Mouse (Mus musculus): ENCODE measurements at regions not wholly inside any gene's neighbourhood (a gene's known extent, or its start where the extent isn't known, plus 50 kb on each side); places are given as distances from the start of the nearest gene placed in this dataset.

- Histone ChIP-seq H3K27ac (ENCODE audit: insufficient read depth, low read length) (no peak overlapping the region), H3K4me1 (ENCODE audit: control insufficient read depth, insufficient read depth, low read length) (no peaks in the 10 kb centered on the region), H3K4me3 (ENCODE audit: insufficient read depth, low read length) (no peak overlapping the region)
- TF ChIP-seq CTCF (IDR thresholded peaks at IDR 0.05; ENCODE audit: borderline replicate concordance, insufficient read depth, low read length) (no peak), POLR2A (IDR thresholded peaks at IDR 0.05; ENCODE audit: low read depth, low read length) (no peak)
These were observed 59.9 kb upstream of the Pax6 start for GRCm38 (mm10) chr2:105608756-105609155.

- Histone ChIP-seq H3K27ac (ENCODE audit: insufficient read depth, low read length) (no peak overlapping the region), H3K4me3 (ENCODE audit: insufficient read depth, low read length) (no peak overlapping the region), H3K4me1 (ENCODE audit: control insufficient read depth, insufficient read depth, low read length) (no peaks in the 10 kb centered on the region)
- TF ChIP-seq POLR2A (IDR thresholded peaks at IDR 0.05; ENCODE audit: low read depth, low read length) (no peak), CTCF (IDR thresholded peaks at IDR 0.05; ENCODE audit: borderline replicate concordance, insufficient read depth, low read length) (no peak)
These were observed 57.7 kb upstream of the Pax6 start for GRCm38 (mm10) chr2:105611014-105611413.

GRCm38 (mm10) chr2:105611651-105612050, 57.0 kb upstream of the Pax6 start:
- no peak overlapping the region for H3K27ac ChIP-seq (ENCODE audit: insufficient read depth, low read length)
- H3K4me3 ChIP-seq (ENCODE audit: insufficient read depth, low read length) = no peak overlapping the region
- no peaks in the 10 kb centered on the region for H3K4me1 ChIP-seq (ENCODE audit: control insufficient read depth, insufficient read depth, low read length)
- TF ChIP-seq POLR2A (IDR thresholded peaks at IDR 0.05; ENCODE audit: low read depth, low read length) (no peak), CTCF (IDR thresholded peaks at IDR 0.05; ENCODE audit: borderline replicate concordance, insufficient read depth, low read length) (no peak)

GRCm38 (mm10) chr2:105612051-105612664, 56.5 kb upstream of the Pax6 start:
- TF ChIP-seq POLR2A (IDR thresholded peaks at IDR 0.05; ENCODE audit: low read depth, low read length) = no peak
- TF ChIP-seq CTCF (IDR thresholded peaks at IDR 0.05; ENCODE audit: borderline replicate concordance, insufficient read depth, low read length) = no peak
- H3K27ac ChIP-seq (ENCODE audit: insufficient read depth, low read length) = no peak overlapping the region
- no peak overlapping the region for H3K4me3 ChIP-seq (ENCODE audit: insufficient read depth, low read length)
- no peaks in the 10 kb centered on the region for H3K4me1 ChIP-seq (ENCODE audit: control insufficient read depth, insufficient read depth, low read length)

- no peak overlapping the region for H3K4me3 ChIP-seq (ENCODE audit: insufficient read depth, low read length)
- no peak for TF ChIP-seq CTCF (IDR thresholded peaks at IDR 0.05; ENCODE audit: borderline replicate concordance, insufficient read depth, low read length)
- TF ChIP-seq POLR2A (IDR thresholded peaks at IDR 0.05; ENCODE audit: low read depth, low read length) = no peak
- H3K27ac ChIP-seq (ENCODE audit: insufficient read depth, low read length) = no peak overlapping the region
These were observed 56.0 kb upstream of the Pax6 start for GRCm38 (mm10) chr2:105612706-105613105.

GRCm38 (mm10) chr2:105613243-105613642, 55.5 kb upstream of the Pax6 start:
- no peak overlapping the region for H3K27ac ChIP-seq (ENCODE audit: insufficient read depth, low read length)
- no peak for TF ChIP-seq POLR2A (IDR thresholded peaks at IDR 0.05; ENCODE audit: low read depth, low read length)
- no peak for TF ChIP-seq CTCF (IDR thresholded peaks at IDR 0.05; ENCODE audit: borderline replicate concordance, insufficient read depth, low read length)
- no peak overlapping the region for H3K4me3 ChIP-seq (ENCODE audit: insufficient read depth, low read length)
- no peaks in the 10 kb centered on the region for H3K4me1 ChIP-seq (ENCODE audit: control insufficient read depth, insufficient read depth, low read length)

More at GRCm38 (mm10) chr2:105612706-105613105, 56.0 kb upstream of the Pax6 start:
- H3K4me1 ChIP-seq (ENCODE audit: control insufficient read depth, insufficient read depth, low read length) = no peaks in the 10 kb centered on the region

GRCm38 (mm10) chr2:105615891-105616733, 52.6 kb upstream of the Pax6 start:
- Histone ChIP-seq H3K27ac (ENCODE audit: insufficient read depth, low read length) (no peak overlapping the region), H3K4me3 (ENCODE audit: insufficient read depth, low read length) (no peak overlapping the region), H3K4me1 (ENCODE audit: control insufficient read depth, insufficient read depth, low read length) (no peaks in the 10 kb centered on the region)
- TF ChIP-seq CTCF (IDR thresholded peaks at IDR 0.05; ENCODE audit: borderline replicate concordance, insufficient read depth, low read length) (0 out of 2 replicates have a peak, but pooled peaks have one; percentile 13), POLR2A (IDR thresholded peaks at IDR 0.05; ENCODE audit: low read depth, low read length) (no peak)

All from embryonic fibroblast, embryonic 13.5 days (primary cell).